Mouse (Mus musculus): ENCODE data around the gene Srprb. TPM values are rescaled to one million over a fixed set of nuclear protein-coding genes. Genes with fewer than 3 reads are reported as not detected.

Gene Srprb
- polyA plus RNA-seq, 1 experiment, result 36.4 TPM

DNA sequence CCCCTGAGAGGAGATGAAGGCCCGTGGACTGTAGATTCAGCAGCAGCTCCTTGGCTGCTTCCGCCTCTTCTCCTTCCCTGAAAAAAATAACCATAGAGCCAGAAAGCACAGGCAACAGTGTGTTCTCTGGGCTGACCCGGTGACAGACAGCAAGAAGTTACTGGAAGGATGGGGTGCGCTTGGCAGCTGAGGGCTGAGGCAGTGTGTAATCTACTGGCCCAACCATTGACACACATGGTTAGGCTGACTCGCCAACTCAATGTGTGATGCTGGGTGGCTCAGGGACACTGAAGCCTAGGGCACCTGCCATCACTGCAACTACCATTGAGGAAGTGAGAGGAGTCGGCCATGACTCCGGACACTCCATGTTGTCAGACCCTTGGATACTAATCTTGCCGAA is 20.1 kb downstream of the Srprb start:
- Histone ChIP-seq H3K36me3 (ENCODE audit: control insufficient read depth, insufficient read depth, low read length) (no peaks in the 10 kb centered on the region), H3K27ac (ENCODE audit: insufficient read depth, low read depth, low read length) (no peak overlapping the region), H3K27me3 (ENCODE audit: control insufficient read depth, insufficient read depth, low read length) (no peaks in the 10 kb centered on the region), H3K4me1 (ENCODE audit: control insufficient read depth, insufficient read depth, insufficient read length, low read length) (no peaks in the 10 kb centered on the region; the same call in 1 of the 2 replicates), H3K4me3 (ENCODE audit: low read depth, low read length) (no peak overlapping the region)
- TF ChIP-seq POLR2A (IDR thresholded peaks at IDR 0.05; ENCODE audit: low read depth, low read length) (no peak), CTCF (IDR thresholded peaks at IDR 0.05; ENCODE audit: extremely low read depth, insufficient read length, insufficient replicate concordance, low read depth, low read length) (no peak)
- 86% methylated on average over 8 of the region's 8 CpGs for WGBS

DNA sequence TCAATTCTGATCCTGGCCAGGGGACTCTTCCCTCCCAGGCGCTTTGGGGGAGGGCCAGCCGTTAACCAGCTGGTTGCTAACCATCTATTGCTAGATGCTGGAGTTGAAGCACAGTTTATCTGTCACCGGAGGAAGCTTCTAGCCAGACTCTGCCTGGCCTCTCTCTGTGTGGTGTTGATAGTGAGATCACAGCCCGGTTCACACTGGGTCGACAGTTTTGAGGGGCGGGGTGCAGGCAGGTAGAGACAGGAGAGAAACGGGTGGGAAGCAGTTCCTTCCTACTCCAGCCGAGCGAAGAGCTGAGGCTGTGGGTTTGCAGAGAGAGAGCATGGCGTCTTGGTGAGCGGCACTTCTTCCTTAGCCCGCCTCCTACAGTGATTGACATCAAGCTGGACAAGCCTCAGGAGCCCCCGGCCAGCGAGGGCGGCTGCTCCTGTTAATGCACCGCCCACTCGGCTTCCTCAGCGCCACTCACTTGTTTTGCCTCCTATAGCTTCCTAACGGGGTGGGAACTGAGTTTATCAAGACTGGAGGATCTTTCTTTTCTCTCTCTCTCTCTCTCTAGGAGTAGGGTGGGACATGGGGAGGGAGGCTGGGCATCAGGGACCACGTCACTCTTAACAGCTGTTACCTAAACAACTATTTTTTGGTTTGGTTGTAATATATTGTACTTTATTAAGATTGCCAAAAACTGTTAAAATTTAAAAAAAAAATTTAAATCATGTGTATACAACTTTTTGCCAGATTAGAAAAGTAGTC is 21.0 kb downstream of the Srprb start:
- 5% methylated on average over 20 of the region's 20 CpGs for WGBS

DNA sequence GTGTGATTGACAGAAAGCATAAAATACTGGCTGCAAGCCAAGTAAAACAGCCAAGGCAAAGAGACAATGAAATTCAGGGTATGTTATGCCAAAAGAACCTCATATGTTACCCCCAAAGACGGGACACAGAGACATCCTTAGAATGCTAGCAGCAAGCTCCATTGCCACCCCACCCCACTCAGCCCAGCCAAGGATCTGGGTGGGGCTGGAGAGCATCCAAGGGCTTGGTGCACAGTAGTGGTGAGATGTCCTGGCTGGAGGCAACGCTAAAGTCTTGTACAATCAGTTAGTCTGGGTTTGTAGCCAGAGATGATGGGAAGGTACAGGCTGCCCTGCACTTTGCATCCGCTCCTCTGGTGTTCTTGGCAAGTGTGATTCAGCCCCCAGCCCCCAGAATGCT is 21.6 kb downstream of the Srprb start:
- Histone ChIP-seq H3K27me3 (ENCODE audit: control insufficient read depth, insufficient read depth, low read length) (no peaks in the 10 kb centered on the region), H3K27ac (ENCODE audit: insufficient read depth, low read depth, low read length) (no peak overlapping the region), H3K4me1 (ENCODE audit: control insufficient read depth, insufficient read depth, insufficient read length, low read length) (no peaks in the 10 kb centered on the region; the same call in 1 of the 2 replicates), H3K36me3 (ENCODE audit: control insufficient read depth, insufficient read depth, low read length) (no peaks in the 10 kb centered on the region), H3K4me3 (ENCODE audit: low read depth, low read length) (no peak overlapping the region)
- TF ChIP-seq POLR2A (IDR thresholded peaks at IDR 0.05; ENCODE audit: low read depth, low read length), result no peak
- TF ChIP-seq CTCF (IDR thresholded peaks at IDR 0.05; ENCODE audit: extremely low read depth, insufficient read length, insufficient replicate concordance, low read depth, low read length), result no peak
- 24% methylated on average over 3 of the region's 3 CpGs for WGBS

More for the DNA sequence above, 21.0 kb downstream of the Srprb start:
- Histone ChIP-seq H3K27ac (ENCODE audit: insufficient read depth, low read depth, low read length) (no peak overlapping the region), H3K4me1 (ENCODE audit: control insufficient read depth, insufficient read depth, insufficient read length, low read length) (no peaks in the 10 kb centered on the region; the same call in 1 of the 2 replicates), H3K27me3 (ENCODE audit: control insufficient read depth, insufficient read depth, low read length) (no peaks in the 10 kb centered on the region), H3K36me3 (ENCODE audit: control insufficient read depth, insufficient read depth, low read length) (no peaks in the 10 kb centered on the region), H3K4me3 (ENCODE audit: low read depth, low read length) (peak overlapping the region; percentile 55)
- TF ChIP-seq POLR2A (IDR thresholded peaks at IDR 0.05; ENCODE audit: low read depth, low read length) (0 out of 2 replicates have a peak, but pooled peaks have one; percentile 30), CTCF (IDR thresholded peaks at IDR 0.05; ENCODE audit: extremely low read depth, insufficient read length, insufficient replicate concordance, low read depth, low read length) (no peak)

- no peak overlapping the region for H3K4me3 ChIP-seq (ENCODE audit: low read depth, low read length)
- H3K27ac ChIP-seq (ENCODE audit: insufficient read depth, low read depth, low read length), result no peak overlapping the region
- no peaks in the 10 kb centered on the region for H3K36me3 ChIP-seq (ENCODE audit: control insufficient read depth, insufficient read depth, low read length)
- TF ChIP-seq CTCF (IDR thresholded peaks at IDR 0.05; ENCODE audit: extremely low read depth, insufficient read length, insufficient replicate concordance, low read depth, low read length) (no peak), POLR2A (IDR thresholded peaks at IDR 0.05; ENCODE audit: low read depth, low read length) (no peak)
- peaks cover 2% of the 10 kb centered on the region; the same call in 1 of the 2 replicates for H3K4me1 ChIP-seq (ENCODE audit: control insufficient read depth, insufficient read depth, insufficient read length, low read length)
- WGBS, result 98% methylated on average over 7 of the region's 7 CpGs
- H3K27me3 ChIP-seq (ENCODE audit: control insufficient read depth, insufficient read depth, low read length), result no peaks in the 10 kb centered on the region
These were observed 26.2 kb downstream of the Srprb start for GRCm38 (mm10) chr9:103175692-103176091.

- H3K4me3 ChIP-seq (ENCODE audit: low read depth, low read length), result no peak overlapping the region
- peaks cover 2% of the 10 kb centered on the region; the same call in 1 of the 2 replicates for H3K4me1 ChIP-seq (ENCODE audit: control insufficient read depth, insufficient read depth, insufficient read length, low read length)
- TF ChIP-seq CTCF (IDR thresholded peaks at IDR 0.05; ENCODE audit: extremely low read depth, insufficient read length, insufficient replicate concordance, low read depth, low read length), result peak; percentile 32; the same call in 1 of the 2 replicates
- TF ChIP-seq POLR2A (IDR thresholded peaks at IDR 0.05; ENCODE audit: low read depth, low read length), result no peak
- no peaks in the 10 kb centered on the region for H3K27me3 ChIP-seq (ENCODE audit: control insufficient read depth, insufficient read depth, low read length)
- no peaks in the 10 kb centered on the region for H3K36me3 ChIP-seq (ENCODE audit: control insufficient read depth, insufficient read depth, low read length)
- H3K27ac ChIP-seq (ENCODE audit: insufficient read depth, low read depth, low read length), result no peak overlapping the region
- WGBS, result 44% methylated on average over 6 of the region's 6 CpGs
These were observed 27.0 kb downstream of the Srprb start for GRCm38 (mm10) chr9:103174771-103175519.

DNA sequence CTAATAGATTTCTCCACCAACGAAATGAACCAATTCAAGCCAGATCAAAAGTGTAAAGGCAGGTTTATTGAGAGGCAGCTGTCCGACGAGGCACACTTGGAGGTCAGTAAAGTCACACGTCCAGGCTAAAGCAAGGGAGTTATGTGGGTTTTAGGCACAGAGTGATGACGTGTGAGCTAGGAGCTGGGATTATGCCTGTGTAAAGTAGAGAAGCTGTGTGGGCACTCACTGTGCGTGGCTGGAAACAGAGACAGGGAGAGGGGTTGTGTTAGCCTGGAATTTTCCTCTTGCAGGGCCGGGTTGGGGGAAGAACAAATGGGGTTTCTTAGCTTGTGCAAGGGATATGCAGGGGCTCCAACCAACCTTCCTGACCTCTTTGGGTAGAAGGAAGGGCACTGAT is 33.2 kb downstream of the Srprb start:
- 79% methylated on average over 7 of the region's 7 CpGs for WGBS
- TF ChIP-seq CTCF (IDR thresholded peaks at IDR 0.05; ENCODE audit: extremely low read depth, insufficient read length, insufficient replicate concordance, low read depth, low read length) (no peak), POLR2A (IDR thresholded peaks at IDR 0.05; ENCODE audit: low read depth, low read length) (no peak)
- no peak overlapping the region for H3K27ac ChIP-seq (ENCODE audit: insufficient read depth, low read depth, low read length)
- H3K4me1 ChIP-seq (ENCODE audit: control insufficient read depth, insufficient read depth, insufficient read length, low read length), result peaks cover 2% of the 10 kb centered on the region; the same call in 1 of the 2 replicates
- H3K36me3 ChIP-seq (ENCODE audit: control insufficient read depth, insufficient read depth, low read length), result no peaks in the 10 kb centered on the region
- H3K27me3 ChIP-seq (ENCODE audit: control insufficient read depth, insufficient read depth, low read length), result no peaks in the 10 kb centered on the region
- no peak overlapping the region for H3K4me3 ChIP-seq (ENCODE audit: low read depth, low read length)

GRCm38 (mm10) chr9:103168046-103168445 is 33.9 kb downstream of the Srprb start:
- no peaks in the 10 kb centered on the region for H3K36me3 ChIP-seq (ENCODE audit: control insufficient read depth, insufficient read depth, low read length)
- whole genome bisulfite sequencing, result 40% methylated on average over 6 of the region's 6 CpGs
- no peaks in the 10 kb centered on the region for H3K27me3 ChIP-seq (ENCODE audit: control insufficient read depth, insufficient read depth, low read length)

More at GRCm38 (mm10) chr9:103168046-103168445, 33.9 kb downstream of the Srprb start:
- Histone ChIP-seq H3K4me1 (ENCODE audit: control insufficient read depth, insufficient read depth, insufficient read length, low read length) (peaks cover 2% of the 10 kb centered on the region; the same call in 1 of the 2 replicates), H3K4me3 (ENCODE audit: low read depth, low read length) (no peak overlapping the region), H3K27ac (ENCODE audit: insufficient read depth, low read depth, low read length) (no peak overlapping the region)
- TF ChIP-seq CTCF (IDR thresholded peaks at IDR 0.05; ENCODE audit: extremely low read depth, insufficient read length, insufficient replicate concordance, low read depth, low read length) (no peak), POLR2A (IDR thresholded peaks at IDR 0.05; ENCODE audit: low read depth, low read length) (no peak)

Measured in small intestine, adult 2 months (tissue).